Mouse (Mus musculus): ENCODE measurements at regions not wholly inside any gene's neighbourhood (a gene's known extent, or its start where the extent isn't known, plus 50 kb on each side); places are given as distances from the start of the nearest gene placed in this dataset.
"Not testable (repeated sequence)": the region's sequence is repeated elsewhere in the genome, so short reads cannot be mapped to it uniquely, and the experiment has no call there.

DNA sequence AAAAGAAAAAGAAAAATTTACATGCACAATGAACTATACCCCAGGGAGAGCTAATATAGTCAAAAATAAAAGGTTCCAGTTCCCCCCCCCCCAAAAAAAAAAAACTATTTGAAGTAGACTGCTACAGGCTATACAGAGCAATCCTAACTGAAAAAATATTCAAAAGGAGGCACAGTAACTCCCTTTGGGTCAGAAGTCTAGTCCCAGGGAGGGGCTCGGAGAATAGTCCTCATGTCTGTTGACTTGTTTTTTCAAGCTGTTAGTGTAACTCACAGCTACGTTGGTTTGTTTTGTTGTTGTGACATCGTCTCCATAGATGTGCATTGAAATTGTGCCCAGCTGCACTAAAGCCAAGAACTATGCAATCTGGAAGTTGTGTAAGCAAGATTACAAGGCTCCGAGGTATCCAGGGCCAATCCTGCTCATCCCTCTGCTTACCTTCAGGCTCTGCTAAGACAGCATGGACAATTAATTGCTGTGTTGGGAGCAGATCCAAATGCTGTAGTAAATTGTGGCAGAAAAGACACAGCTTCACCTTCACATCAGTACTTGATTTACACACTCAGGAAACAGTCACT lies 137.2 kb upstream of the Pnpt1 start:
- DNase-seq, result no peak

- DNase-seq, result peak; percentile 38
These were observed 132.0 kb upstream of the Pnpt1 start for GRCm38 (mm10) chr11:28998314-28999106.

DNA sequence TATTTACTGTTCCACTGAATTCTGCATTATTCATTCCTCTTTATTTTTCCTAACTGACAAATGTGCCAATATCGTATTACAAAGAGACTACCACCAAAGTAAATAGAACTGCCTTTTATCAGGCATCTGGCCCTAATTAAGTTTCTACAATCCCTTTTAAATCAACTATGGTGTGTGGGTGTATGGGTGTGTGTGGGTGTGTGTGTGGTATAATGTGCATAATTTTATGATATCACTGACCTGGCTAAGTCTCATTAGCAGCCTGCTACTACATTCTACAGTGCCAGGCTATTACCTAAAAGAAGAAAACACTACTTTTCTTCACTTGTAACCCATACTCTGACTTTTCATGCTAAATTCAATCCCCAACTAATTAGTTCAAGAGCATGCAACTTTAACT lies 131.3 kb upstream of the Pnpt1 start:
- DNase-seq, result no peak

GRCm38 (mm10) chr11:28999620-29000019 lies 130.9 kb upstream of the Pnpt1 start:
- DNase-seq, result peak; percentile 6

GRCm38 (mm10) chr11:29000212-29000611 lies 130.3 kb upstream of the Pnpt1 start:
- no peak for DNase-seq

DNA sequence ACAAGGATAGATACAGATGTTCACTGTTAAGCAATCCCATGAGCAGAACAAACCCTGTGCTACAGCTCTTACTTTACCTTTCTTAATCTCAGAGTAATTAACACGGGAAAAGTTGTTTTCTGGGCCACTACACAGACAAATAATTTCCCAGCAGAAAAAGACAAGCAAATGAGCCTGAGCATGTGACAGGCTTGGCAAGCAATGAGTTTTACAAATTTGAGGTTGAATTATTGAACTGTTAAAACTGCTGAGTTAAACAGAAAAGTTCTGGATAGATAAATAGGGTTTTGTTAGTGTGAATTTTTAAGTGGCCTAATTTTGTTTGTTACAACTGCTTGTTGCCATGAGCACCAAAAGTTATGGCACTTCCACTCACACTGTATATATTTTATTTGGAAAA lies 113.1 kb upstream of the Pnpt1 start:
- DNase-seq, result no peak

- no peak for DNase-seq
These were observed 89.7 kb upstream of the Pnpt1 start for GRCm38 (mm10) chr11:29040817-29041216.

- not testable (repeated sequence) for DNase-seq
These were observed 82.4 kb upstream of the Pnpt1 start for GRCm38 (mm10) chr11:29047985-29048610.

DNA sequence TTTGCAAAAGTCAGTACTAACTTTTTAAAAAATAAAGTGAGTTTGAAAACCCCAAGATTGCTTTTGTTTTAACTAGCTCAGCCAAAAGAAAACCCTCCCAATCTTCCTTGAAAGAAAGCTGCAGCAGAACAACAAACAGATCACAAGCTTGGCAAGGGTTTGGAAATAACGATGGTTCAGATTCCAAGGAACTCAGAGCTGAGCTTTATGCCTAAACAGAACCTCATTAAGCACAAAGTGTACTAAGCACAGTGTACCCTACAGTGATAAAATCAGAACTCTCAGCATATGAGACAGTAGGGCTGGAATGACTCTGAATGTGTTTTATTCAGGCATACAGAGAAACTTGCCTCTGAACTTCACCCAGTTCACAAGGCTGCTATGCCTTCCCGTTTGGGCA lies 77.9 kb upstream of the Pnpt1 start:
- no peak for DNase-seq

DNA sequence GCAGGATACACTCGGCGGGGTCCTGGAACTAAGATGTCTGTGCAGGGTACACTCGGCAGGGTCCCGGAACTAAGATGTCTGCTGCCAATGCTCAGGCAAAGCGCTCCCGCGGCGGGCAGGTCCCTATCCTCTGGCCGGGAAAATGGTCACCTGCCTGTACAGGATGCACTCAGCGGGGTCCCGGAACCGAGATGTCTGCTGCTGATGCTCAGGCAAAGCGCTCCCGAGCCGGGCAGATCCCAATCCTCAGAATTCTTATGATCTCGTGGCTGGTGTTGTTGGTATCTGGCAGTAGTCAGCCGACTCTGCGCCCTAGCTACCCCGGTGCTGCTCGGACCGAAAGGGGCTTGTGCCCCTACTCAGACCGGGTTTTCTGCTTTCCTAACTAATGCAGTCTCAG lies 61.0 kb upstream of the Pnpt1 start:
- DNase-seq, result not testable (repeated sequence)

- no peak for DNase-seq
These were observed 58.3 kb upstream of the Pnpt1 start for GRCm38 (mm10) chr11:29072231-29072630.

Data from kidney, adult 11 months (tissue).